Mouse (Mus musculus): ENCODE data around the gene Ephb4. TPM values are rescaled to one million over a fixed set of nuclear protein-coding genes. Genes with fewer than 3 reads are reported as not detected.

The Ephb4 gene
- total and polyA plus RNA-seq, 3 experiments, result 0.08 to 0.12 TPM; not detected in 1

DNA sequence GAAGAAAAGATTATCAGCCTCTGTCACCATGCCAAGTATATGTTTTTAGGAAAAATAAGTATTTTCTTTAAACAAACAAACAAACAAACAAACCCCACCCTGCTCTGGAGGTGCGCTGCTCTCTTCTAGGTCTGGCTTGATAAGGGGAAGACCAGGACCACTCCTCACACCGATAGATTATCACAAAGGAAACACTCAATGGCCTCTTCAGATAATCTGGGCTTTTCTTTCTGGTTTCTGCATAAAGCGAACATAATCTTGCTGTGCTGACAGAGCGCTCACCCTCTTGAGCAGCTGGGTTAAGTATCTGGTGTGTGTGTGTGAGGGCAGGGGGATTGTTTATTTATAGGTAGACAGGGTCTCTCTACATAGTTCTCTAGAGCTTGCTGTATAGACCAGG lies 46.3 kb upstream of the Ephb4 start:
- peaks cover 11 to 50% of the 10 kb centered on the region in 2 experiments for H3K4me1 ChIP-seq (ENCODE audit: control insufficient read depth in 1 of 2, insufficient read depth in 2 of 2, low read length in 2 of 2)
- no peak overlapping the region for H3K4me3 ChIP-seq (ENCODE audit: control insufficient read depth in 1 of 2, insufficient read depth in 1 of 2, low read depth in 2 of 2, low read length in 2 of 2)
- H3K9ac ChIP-seq (ENCODE audit: control insufficient read depth, low read depth, low read length, poor library complexity, severe bottlenecking), result no peak overlapping the region
- no peaks in the 10 kb centered on the region for H3K27me3 ChIP-seq (ENCODE audit: control insufficient read depth in 1 of 2, insufficient read depth in 2 of 2, low read length in 2 of 2)
- peak overlapping the region; percentile 93 for H3K27ac ChIP-seq (ENCODE audit: control insufficient read depth, low read depth, low read length)
- H3K36me3 ChIP-seq (ENCODE audit: control insufficient read depth in 1 of 2, insufficient read depth in 2 of 2, low read length in 2 of 2), result peaks cover 11 to 58% of the 10 kb centered on the region in 2 experiments
- DNase-seq (ENCODE audit: low read depth, low spot score), result peak; percentile 54
- H3K79me2 ChIP-seq (ENCODE audit: control insufficient read depth, insufficient read depth, low read length, poor library complexity), result peaks cover 43% of the 10 kb centered on the region
- H3K9me3 ChIP-seq (replicated peaks; ENCODE audit: insufficient read depth, low read length), result no peaks in the 10 kb centered on the region
- no peak for TF ChIP-seq UBTF (IDR thresholded peaks at IDR 0.05; ENCODE audit: borderline replicate concordance, insufficient read depth, low read depth, low read length)
- TF ChIP-seq ELF1 (IDR thresholded peaks at IDR 0.05; ENCODE audit: low read depth, low read length), result no peak
- TF ChIP-seq GABPA (IDR thresholded peaks at IDR 0.05; ENCODE audit: low read depth, low read length), result no peak
- no peak for TF ChIP-seq CTCF (IDR thresholded peaks at IDR 0.05 in 2 of 3, conservative IDR thresholded peaks at IDR 0.05 in 1 of 3; ENCODE audit: control insufficient read depth in 1 of 3, insufficient read depth in 1 of 3, low read depth in 2 of 3, low read length in 3 of 3, poor library complexity in 1 of 3, severe bottlenecking in 1 of 3)
- no peak for TF ChIP-seq POLR2AphosphoS5 (IDR thresholded peaks at IDR 0.05; ENCODE audit: borderline replicate concordance, low read depth, low read length)
- TF ChIP-seq ZC3H11A (IDR thresholded peaks at IDR 0.05; ENCODE audit: low read depth, low read length), result no peak
- no peak for TF ChIP-seq HCFC1 (IDR thresholded peaks at IDR 0.05; ENCODE audit: low read depth, low read length)
- 0 out of 2 replicates have a peak, but pooled peaks have one; percentile 26 for TF ChIP-seq MXI1 (IDR thresholded peaks at IDR 0.05; ENCODE audit: low read depth, low read length)
- no peak for TF ChIP-seq CHD1 (IDR thresholded peaks at IDR 0.05; ENCODE audit: low read depth, low read length)
- peak; percentile 73 for TF ChIP-seq SIN3A (IDR thresholded peaks at IDR 0.05; ENCODE audit: low read length)
- no peak for TF ChIP-seq E2F4 (IDR thresholded peaks at IDR 0.05; ENCODE audit: borderline replicate concordance, low read depth, low read length)
- peak; percentile 89 to 90 for TF ChIP-seq EP300 (IDR thresholded peaks at IDR 0.05; ENCODE audit: low read depth in 1 of 2, low read length in 2 of 2)
- TF ChIP-seq ZKSCAN1 (IDR thresholded peaks at IDR 0.05; ENCODE audit: low read depth, low read length), result no peak
- no peak for TF ChIP-seq MEF2A (IDR thresholded peaks at IDR 0.05; ENCODE audit: extremely low read depth, insufficient replicate concordance, low read depth, low read length, poor library complexity, severe bottlenecking)
- TF ChIP-seq ZNF384 (IDR thresholded peaks at IDR 0.05; ENCODE audit: low read depth, low read length), result no peak
- no peak for TF ChIP-seq KAT2A (conservative IDR thresholded peaks at IDR 0.05; ENCODE audit: low read depth, low read length)
- TF ChIP-seq MAX (IDR thresholded peaks at IDR 0.05; ENCODE audit: low read length), result no peak
- peak; percentile 61; the same call in 1 of the 2 replicates for TF ChIP-seq BHLHE40 (IDR thresholded peaks at IDR 0.05; ENCODE audit: borderline replicate concordance, low read depth, low read length)
- TF ChIP-seq ZMIZ1 (IDR thresholded peaks at IDR 0.05; ENCODE audit: low read depth, low read length), result peak; percentile 43; the same call in 1 of the 2 replicates
- no peak for TF ChIP-seq POLR2AphosphoS2 (IDR thresholded peaks at IDR 0.05; ENCODE audit: low read length)
- TF ChIP-seq JUND (IDR thresholded peaks at IDR 0.05; ENCODE audit: low read depth, low read length), result no peak
- peak; percentile 83 for TF ChIP-seq RCOR1 (IDR thresholded peaks at IDR 0.05; ENCODE audit: low read depth, low read length)
- TF ChIP-seq NELFE (IDR thresholded peaks at IDR 0.05; ENCODE audit: low read depth, low read length), result no peak
- TF ChIP-seq GATA1 (IDR thresholded peaks at IDR 0.05; ENCODE audit: low read depth, low read length), result peak; percentile 94
- no peak for TF ChIP-seq SMC3 (IDR thresholded peaks at IDR 0.05; ENCODE audit: low read depth, low read length)
- TF ChIP-seq TCF12 (IDR thresholded peaks at IDR 0.05; ENCODE audit: low read depth, low read length), result peak; percentile 95
- no peak for TF ChIP-seq RAD21 (IDR thresholded peaks at IDR 0.05; ENCODE audit: low read depth, low read length)
- 0 out of 2 replicates have a peak, but pooled peaks have one; percentile 62 for TF ChIP-seq MAZ (IDR thresholded peaks at IDR 0.05; ENCODE audit: low read depth, low read length)
- TF ChIP-seq POLR2A (IDR thresholded peaks at IDR 0.05; ENCODE audit: control insufficient read depth in 1 of 2, insufficient read depth in 1 of 2, low read depth in 1 of 2, low read length in 2 of 2, poor library complexity in 1 of 2), result no peak
- TF ChIP-seq NRF1 (IDR thresholded peaks at IDR 0.05; ENCODE audit: insufficient read depth, low read depth, low read length, poor library complexity, severe bottlenecking), result no peak
- TF ChIP-seq MYB (IDR thresholded peaks at IDR 0.05; ENCODE audit: low read depth, low read length), result no peak
- TF ChIP-seq USF1 (IDR thresholded peaks at IDR 0.05; ENCODE audit: low read depth, low read length), result no peak
- TF ChIP-seq MYC (IDR thresholded peaks at IDR 0.05; ENCODE audit: low read depth, low read length), result no peak
- no peak for TF ChIP-seq CHD2 (IDR thresholded peaks at IDR 0.05; ENCODE audit: low read length)
- TF ChIP-seq USF2 (IDR thresholded peaks at IDR 0.05; ENCODE audit: borderline replicate concordance in 1 of 2, insufficient read depth in 1 of 2, low read depth in 1 of 2, low read length in 2 of 2), result no peak
- TF ChIP-seq ETS1 (IDR thresholded peaks at IDR 0.05; ENCODE audit: low read depth, low read length), result peak; percentile 87
- peak; percentile 52 for TF ChIP-seq TAL1 (IDR thresholded peaks at IDR 0.05; ENCODE audit: low read length)
- TF ChIP-seq MAFK (IDR thresholded peaks at IDR 0.05; ENCODE audit: borderline replicate concordance, low read depth, low read length), result 0 out of 2 replicates have a peak, but pooled peaks have one; percentile 32

Measured in MEL (cell line).